Mouse (Mus musculus): ENCODE data around the gene Med17.
A peak's percentile ranks its signal among the peaks of the same experiment; 100 is the strongest.

The Med17 gene

GRCm38 (mm10) chr9:15233604-15234003, 46.1 kb downstream of the Med17 start:
- DNase-seq: no peak

GRCm38 (mm10) chr9:15232445-15232844, 47.3 kb downstream of the Med17 start:
- no peak for DNase-seq

GRCm38 (mm10) chr9:15224912-15225311, 54.8 kb downstream of the Med17 start:
- DNase-seq: no peak

GRCm38 (mm10) chr9:15213695-15214094, 66.0 kb downstream of the Med17 start:
- DNase-seq: no peak

- peak; percentile 8 for DNase-seq
Measured at GRCm38 (mm10) chr9:15211876-15212275, 67.9 kb downstream of the Med17 start.

Measured in lung, postnatal 14 days (tissue).